Mouse (Mus musculus) gastrocnemius, adult 2 months (tissue): ENCODE measurements around the gene Haus7. TPM values are rescaled to one million over a fixed set of nuclear protein-coding genes. Genes with fewer than 3 reads are reported as not detected.
A peak's percentile ranks its signal among the peaks of the same experiment; 100 is the strongest.

Experiments
- DNase-seq: peaks from one replicate; pipeline ENCODE4 v3.0.0; 2022
- H3K27ac ChIP-seq: fragments of 200-600 bp; 2 replicates; pipeline ENCODE4 v1.8.1; 2022; ENCODE audit warnings: mild to moderate bottlenecking
- H3K4me3 ChIP-seq: fragments of 200-600 bp; 2 replicates; pipeline ENCODE4 v1.8.1; 2022; ENCODE audit warnings: mild to moderate bottlenecking, moderate library complexity
- CTCF ChIP-seq: fragments of 200-600 bp; IDR thresholded peaks from 2 replicates; pipeline ENCODE4 v1.8.1; 2022; ENCODE audit warnings: antibody characterized with exemption, mild to moderate bottlenecking, moderate library complexity
- intact Hi-C: fragments of 180-260 bp; cut with DNase I; formaldehyde crosslinking; loops from one replicate; pipeline ENCODE4 v1.15.1; 2025
- total RNA-seq, 2 experiments: library from RNA; stranded (reverse); gene quantifications; 2 replicates each; pipeline ENCODE4 v1.2.3; 2021

Haus7 gene
- total RNA-seq, 2 experiments from 2014 or later: 9.3 to 10.7 TPM

GRCm38 (mm10) chrX:73480334-73480733, 21.5 kb upstream of the Haus7 start:
- H3K4me3 ChIP-seq: no peak overlapping the region
- peak overlapping the region; percentile 2; the same call in 1 of the 2 replicates for H3K27ac ChIP-seq
- intact Hi-C loops: no loop called here
- no peak for DNase-seq
- TF ChIP-seq CTCF: no peak

- no peak for DNase-seq
- no peak for TF ChIP-seq CTCF
- intact Hi-C loops: no loop called here
- Histone ChIP-seq H3K27ac (peak overlapping the region; percentile 2; the same call in 1 of the 2 replicates), H3K4me3 (no peak overlapping the region)
Measured at GRCm38 (mm10) chrX:73479656-73480055, 20.8 kb upstream of the Haus7 start.

- Histone ChIP-seq H3K27ac (peak overlapping the region; percentile 58; the same call in 1 of the 2 replicates), H3K4me3 (no peak overlapping the region)
- TF ChIP-seq CTCF: no peak
- no peak for DNase-seq
- intact Hi-C loops: no loop called here
Measured at GRCm38 (mm10) chrX:73477500-73477899, 18.7 kb upstream of the Haus7 start.

GRCm38 (mm10) chrX:73476621-73477020, 17.8 kb upstream of the Haus7 start:
- intact Hi-C loops: no loop called here
- DNase-seq: no peak
- peak overlapping the region; percentile 58 for H3K27ac ChIP-seq
- no peak overlapping the region for H3K4me3 ChIP-seq
- no peak for TF ChIP-seq CTCF

- no peak for DNase-seq
- peak overlapping the region; percentile 58 for H3K27ac ChIP-seq
- TF ChIP-seq CTCF: no peak
- no peak overlapping the region for H3K4me3 ChIP-seq
- intact Hi-C loops: no loop called here
Measured at GRCm38 (mm10) chrX:73475658-73476256, 16.9 kb upstream of the Haus7 start.

GRCm38 (mm10) chrX:73474340-73475165, 15.7 kb upstream of the Haus7 start:
- H3K27ac ChIP-seq: peak overlapping the region; percentile 56; the same call in 1 of the 2 replicates
- no peak for TF ChIP-seq CTCF
- intact Hi-C loops: no loop called here
- H3K4me3 ChIP-seq: no peak overlapping the region
- DNase-seq: no peak

GRCm38 (mm10) chrX:73471764-73472163, 12.9 kb upstream of the Haus7 start:
- no peak for TF ChIP-seq CTCF
- Histone ChIP-seq H3K27ac (no peak overlapping the region), H3K4me3 (no peak overlapping the region)
- DNase-seq: no peak
- intact Hi-C loops: no loop called here

GRCm38 (mm10) chrX:73468752-73469151, 9.9 kb upstream of the Haus7 start:
- no peak for TF ChIP-seq CTCF
- no peak overlapping the region for H3K4me3 ChIP-seq
- no peak for DNase-seq
- peak overlapping the region; percentile 71 for H3K27ac ChIP-seq
- intact Hi-C loops: no loop called here

GRCm38 (mm10) chrX:73468330-73468729, 9.5 kb upstream of the Haus7 start:
- DNase-seq: no peak
- Histone ChIP-seq H3K27ac (peak overlapping the region; percentile 71), H3K4me3 (no peak overlapping the region)
- no peak for TF ChIP-seq CTCF
- intact Hi-C loops: no loop called here

- H3K4me3 ChIP-seq: no peak overlapping the region
- peak overlapping the region; percentile 71 for H3K27ac ChIP-seq
- intact Hi-C loops: no loop called here
- no peak for TF ChIP-seq CTCF
- peak; percentile 63 for DNase-seq
Measured at GRCm38 (mm10) chrX:73467446-73468241, 8.8 kb upstream of the Haus7 start.

GRCm38 (mm10) chrX:73465483-73466186, 6.8 kb upstream of the Haus7 start:
- no peak for TF ChIP-seq CTCF
- peak; percentile 68 for DNase-seq

GRCm38 (mm10) chrX:73460792-73461191, 1.9 kb upstream of the Haus7 start:
- H3K27ac ChIP-seq: peak overlapping the region; percentile 9
- H3K4me3 ChIP-seq: no peak overlapping the region
- intact Hi-C loops: no loop called here
- DNase-seq: no peak
- no peak for TF ChIP-seq CTCF

More at GRCm38 (mm10) chrX:73465483-73466186, 6.8 kb upstream of the Haus7 start:
- intact Hi-C loops: no loop called here
- no peak overlapping the region for H3K4me3 ChIP-seq
- peak overlapping the region; percentile 51; the same call in 1 of the 2 replicates for H3K27ac ChIP-seq
